Mouse (Mus musculus) cerebellum, adult 2 months (tissue): ENCODE results near the gene Pcgf2. TPM values are rescaled to one million over a fixed set of nuclear protein-coding genes. Genes with fewer than 3 reads are reported as not detected.

Experiments used
- DNase-seq, 2 experiments: peaks; one replicate each; pipeline ENCODE4 v3.0.0; 2021
- H3K27ac ChIP-seq: fragments of 200-500 bp; 2 replicates; pipeline ENCODE4 v1.5.1; 2012; ENCODE audit warnings: low read length, control low read depth, inconsistent platforms; ENCODE audit not compliant: insufficient read depth
- H3K27me3 ChIP-seq: fragments of 200-500 bp; 2 replicates; pipeline ENCODE4 v1.6.1; 2012; ENCODE audit warnings: inconsistent platforms, mild to moderate bottlenecking, low read length, moderate library complexity; ENCODE audit not compliant: control insufficient read depth, insufficient read depth
- H3K4me1 ChIP-seq: fragments of 200-500 bp; 2 replicates; pipeline ENCODE4 v1.6.1; 2011; ENCODE audit warnings: low read length; ENCODE audit not compliant: control insufficient read depth, insufficient read depth
- H3K4me3 ChIP-seq: fragments of 200-500 bp; replicated peaks from 2 replicates; pipeline ENCODE3; 2011; ENCODE audit warnings: mild to moderate bottlenecking, low read depth, low read length, control low read depth; ENCODE audit not compliant: insufficient read depth
- CTCF ChIP-seq: fragments of 200-500 bp; IDR thresholded peaks from 2 replicates; pipeline ENCODE4 v1.5.1; 2011; ENCODE audit warnings: low read depth, mild to moderate bottlenecking, control low read depth, low read length, moderate library complexity, borderline replicate concordance; ENCODE audit not compliant: insufficient read depth
- POLR2A ChIP-seq: fragments of 200-500 bp; IDR thresholded peaks from 2 replicates; pipeline ENCODE4 v1.6.1; 2011; ENCODE audit warnings: low read length, control low read depth, borderline replicate concordance; ENCODE audit not compliant: insufficient read depth
- WGBS: fragments of 180-500 bp; shearing (Covaris S2); methylation state at CpG from one replicate; pipeline ENCODE4 v1.1.7; 2018; 5-methylcytosine and 5-hydroxymethylcytosine counted together
- polyA plus RNA-seq: library from polyadenylated mRNA; depleted of rRNA; stranded (reverse); fragments of >200 nt; gene quantifications from 2 replicates; pipeline ENCODE4 v1.2.3, GENCODE M21; 2012

The Pcgf2 gene
- polyA plus RNA-seq, 1 experiment, result 54.3 TPM

DNA sequence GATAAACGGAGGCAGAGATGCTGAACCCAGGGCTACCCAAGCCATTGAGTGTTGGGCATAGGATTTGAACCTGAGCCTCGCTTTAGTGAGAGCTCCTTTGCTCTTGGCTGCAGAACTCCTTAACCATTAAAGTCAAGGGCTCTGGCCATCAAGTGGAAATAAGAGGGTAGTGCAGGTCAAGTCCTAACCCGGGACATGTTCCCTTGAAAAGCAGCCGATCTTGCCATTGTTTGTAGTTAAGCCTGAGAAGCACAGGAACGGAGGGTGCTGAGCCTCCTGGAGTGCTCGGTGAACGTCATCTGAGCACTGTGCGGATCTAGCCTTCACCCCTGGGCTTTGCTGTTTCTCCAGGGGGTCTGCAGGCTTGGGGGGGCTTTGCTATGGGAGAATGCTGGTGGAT, 22.5 kb downstream of the Pcgf2 start:
- WGBS, result 74% methylated on average over 8 of the region's 8 CpGs
- DNase-seq, result no peak
- Histone ChIP-seq H3K27ac (no peak overlapping the region), H3K27me3 (no peaks in the 10 kb centered on the region), H3K4me1 (no peaks in the 10 kb centered on the region), H3K4me3 (no peak overlapping the region)
- TF ChIP-seq CTCF (no peak), POLR2A (no peak)

DNA sequence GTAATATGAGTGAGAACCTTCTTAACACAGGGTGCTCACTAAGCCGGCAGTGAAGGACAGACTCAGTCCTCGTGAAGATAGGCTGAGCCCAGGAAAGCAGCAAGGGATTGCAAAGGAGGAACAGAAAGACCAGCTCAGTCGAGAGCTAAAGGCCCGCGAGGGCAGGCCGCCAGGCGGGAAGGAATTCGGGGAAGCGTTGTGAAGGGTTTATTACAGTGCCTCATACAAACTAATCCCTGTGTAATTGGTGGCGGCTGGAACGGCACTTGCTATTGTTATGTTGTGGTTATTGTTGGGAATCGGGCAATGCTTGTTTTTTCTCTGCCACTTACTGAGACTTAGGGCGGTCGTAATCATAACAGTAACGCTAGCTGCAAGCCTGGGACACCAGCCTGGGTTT, 22.9 kb downstream of the Pcgf2 start:
- TF ChIP-seq CTCF (no peak), POLR2A (no peak)
- no peak for DNase-seq
- 59% methylated on average over 15 of the region's 15 CpGs for WGBS
- Histone ChIP-seq H3K27ac (no peak overlapping the region), H3K4me3 (no peak overlapping the region), H3K27me3 (no peaks in the 10 kb centered on the region), H3K4me1 (no peaks in the 10 kb centered on the region)

DNA sequence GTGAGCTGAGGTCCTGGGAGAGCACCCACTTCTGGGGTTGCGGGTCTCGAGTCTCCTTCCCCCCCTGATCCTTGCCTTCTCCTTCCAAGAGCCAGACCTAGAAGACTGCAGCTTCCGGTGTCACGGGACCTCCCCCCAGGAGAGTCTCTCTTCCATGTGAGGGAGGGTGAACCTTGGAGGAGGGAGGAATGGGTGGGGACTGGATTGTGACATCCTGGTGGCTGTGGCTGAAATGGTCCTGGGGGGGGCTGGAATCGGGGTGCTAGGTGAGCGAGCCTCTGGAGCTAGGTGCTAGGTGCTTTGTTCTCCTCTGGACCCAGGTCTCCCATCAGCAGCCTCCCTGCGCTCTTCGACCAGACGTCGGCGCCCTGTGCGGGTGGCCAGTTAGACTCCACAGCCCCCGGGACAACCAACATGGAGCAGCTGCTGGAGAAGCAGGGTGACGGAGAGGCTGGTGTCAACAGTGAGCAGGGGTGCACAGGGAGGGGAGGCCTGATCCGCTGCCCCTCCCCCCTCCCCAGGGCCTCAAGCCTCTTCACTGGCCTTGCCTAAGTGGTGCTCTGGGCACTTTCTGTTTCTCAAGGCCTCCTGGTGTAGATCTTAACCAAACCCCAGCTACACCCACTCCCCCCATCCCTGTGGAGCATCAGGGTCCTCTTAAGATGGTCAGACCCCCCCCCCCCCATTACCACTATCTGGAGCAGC, 24.1 kb downstream of the Pcgf2 start:
- DNase-seq, result no peak
- H3K27me3 ChIP-seq, result no peaks in the 10 kb centered on the region
- WGBS, result 86% methylated on average over 15 of the region's 15 CpGs
- TF ChIP-seq POLR2A (no peak), CTCF (no peak)
- H3K4me3 ChIP-seq, result no peak overlapping the region
- no peaks in the 10 kb centered on the region for H3K4me1 ChIP-seq
- H3K27ac ChIP-seq, result no peak overlapping the region

DNA sequence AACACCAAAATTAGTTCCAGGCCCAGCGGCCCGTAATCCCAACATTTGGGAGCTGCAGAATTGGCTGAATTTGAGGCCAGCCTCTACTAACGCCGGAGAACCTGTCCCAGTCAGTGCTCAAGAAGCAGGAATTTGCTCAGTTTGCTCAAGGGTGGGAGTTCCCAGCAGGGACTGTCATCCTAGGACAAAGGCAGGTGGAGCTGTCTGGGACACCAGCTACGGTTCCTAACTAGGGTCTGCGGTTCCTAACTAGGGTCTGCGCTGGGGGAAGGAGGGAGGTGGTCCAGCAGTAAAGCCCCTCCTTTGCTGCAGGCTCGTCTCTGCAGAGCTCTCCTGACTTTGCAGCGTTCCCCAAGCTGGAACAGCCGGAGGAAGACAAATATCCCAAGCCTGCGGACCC, 27.1 kb downstream of the Pcgf2 start:
- TF ChIP-seq CTCF, result no peak
- no peak for TF ChIP-seq POLR2A
- DNase-seq, result no peak
- WGBS, result 84% methylated on average over 11 of the region's 11 CpGs
- Histone ChIP-seq H3K27me3 (no peaks in the 10 kb centered on the region), H3K4me1 (peaks cover 22% of the 10 kb centered on the region), H3K27ac (no peak overlapping the region), H3K4me3 (no peak overlapping the region)

- Histone ChIP-seq H3K27ac (no peak overlapping the region), H3K4me1 (peaks cover 29% of the 10 kb centered on the region), H3K4me3 (no peak overlapping the region), H3K27me3 (no peaks in the 10 kb centered on the region)
- WGBS, result 52% methylated on average over 2 of the region's 2 CpGs
- no peak for DNase-seq
- no peak for TF ChIP-seq POLR2A
- no peak for TF ChIP-seq CTCF
Measured at GRCm38 (mm10) chr11:97671177-97671527, 29.1 kb downstream of the Pcgf2 start.

- no peak overlapping the region for H3K27ac ChIP-seq
- H3K4me1 ChIP-seq, result peaks cover 29% of the 10 kb centered on the region
- no peaks in the 10 kb centered on the region for H3K27me3 ChIP-seq
- TF ChIP-seq CTCF (0 out of 2 replicates have a peak, but pooled peaks have one; percentile 15), POLR2A (no peak)
- DNase-seq, result no peak
- H3K4me3 ChIP-seq, result no peak overlapping the region
- 61% methylated on average over 13 of the region's 13 CpGs for WGBS
Measured at GRCm38 (mm10) chr11:97670234-97671176, 29.8 kb downstream of the Pcgf2 start.

- Histone ChIP-seq H3K27me3 (no peaks in the 10 kb centered on the region), H3K4me1 (peaks cover 29% of the 10 kb centered on the region), H3K4me3 (peak overlapping the region; percentile 3), H3K27ac (0 out of 2 replicates have a peak overlapping the region, but pooled peaks have one; percentile 4)
- WGBS, result 4% methylated on average over 6 of the region's 6 CpGs
- peak; percentile 52 to 62 for DNase-seq
- TF ChIP-seq POLR2A, result no peak
- TF ChIP-seq CTCF, result no peak
Measured at GRCm38 (mm10) chr11:97669829-97670228, 30.5 kb downstream of the Pcgf2 start.
